Mouse (Mus musculus): ENCODE measurements around the gene Mtcl1. TPM values are rescaled to one million over a fixed set of nuclear protein-coding genes. Genes with fewer than 3 reads are reported as not detected.

The Mtcl1 gene
- polyA plus RNA-seq, 1 experiment from 2014 or later = 7.6 TPM

DNA sequence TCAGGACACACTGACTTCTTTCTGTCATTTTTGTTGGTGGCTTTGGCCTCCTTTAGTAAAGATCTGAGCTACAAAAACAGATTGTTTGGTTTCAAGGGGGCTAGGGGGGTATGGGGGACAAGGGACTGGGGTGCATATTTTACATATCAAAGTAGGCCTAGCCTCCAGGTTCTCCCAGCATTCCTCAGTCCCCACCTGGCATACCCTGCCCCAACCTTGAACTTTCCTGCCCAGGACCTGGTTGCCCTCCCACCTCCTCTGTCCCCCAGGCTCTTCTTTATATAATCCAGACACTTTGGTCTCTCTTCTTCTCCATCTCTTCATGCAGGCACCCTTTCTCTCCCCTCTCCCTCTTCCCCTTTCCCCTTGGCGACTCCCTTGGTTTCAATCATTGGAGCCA, 23.7 kb upstream of the Mtcl1 start:
- H3K27me3 ChIP-seq (ENCODE audit: low read depth, poor library complexity, severe bottlenecking) = peaks cover 2% of the 10 kb centered on the region
- DNase-seq (ENCODE audit: low spot score) = no peak
- no peaks in the 10 kb centered on the region for H3K9me3 ChIP-seq (replicated peaks)
- 87% methylated on average over 1 of the region's 1 CpGs for WGBS
- H3K4me3 ChIP-seq = no peak overlapping the region
- peaks cover 29% of the 10 kb centered on the region for H3K4me1 ChIP-seq
- no peak overlapping the region for H3K27ac ChIP-seq
- H3K36me3 ChIP-seq = no peaks in the 10 kb centered on the region

DNA sequence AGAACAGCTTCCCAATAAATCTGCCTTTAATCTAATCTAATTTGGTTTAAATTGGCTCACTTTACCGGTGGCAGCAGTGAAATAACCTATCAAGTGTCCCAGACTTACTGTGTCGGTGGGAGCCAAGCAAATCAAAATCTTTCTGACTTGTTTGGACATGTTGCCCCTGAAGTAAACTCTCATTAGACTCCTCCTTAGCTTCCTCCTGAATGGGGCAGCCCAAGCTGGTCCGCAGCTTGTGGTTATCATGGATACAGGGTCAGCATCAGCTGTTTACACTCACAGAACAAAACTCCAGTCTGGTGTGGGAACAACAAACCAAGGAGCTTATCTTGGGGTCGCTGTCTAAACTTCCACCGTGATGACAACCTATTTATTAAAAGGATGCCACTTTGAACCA, 22.2 kb upstream of the Mtcl1 start:
- no peak for DNase-seq (ENCODE audit: low spot score)
- peaks cover 29% of the 10 kb centered on the region for H3K4me1 ChIP-seq
- no peaks in the 10 kb centered on the region for H3K9me3 ChIP-seq (replicated peaks)
- H3K27ac ChIP-seq = peak overlapping the region; percentile 7; the same call in 1 of the 2 replicates
- 61% methylated on average over 5 of the region's 5 CpGs for WGBS
- no peaks in the 10 kb centered on the region for H3K36me3 ChIP-seq
- no peak overlapping the region for H3K4me3 ChIP-seq
- no peaks in the 10 kb centered on the region for H3K27me3 ChIP-seq (ENCODE audit: low read depth, poor library complexity, severe bottlenecking)

DNA sequence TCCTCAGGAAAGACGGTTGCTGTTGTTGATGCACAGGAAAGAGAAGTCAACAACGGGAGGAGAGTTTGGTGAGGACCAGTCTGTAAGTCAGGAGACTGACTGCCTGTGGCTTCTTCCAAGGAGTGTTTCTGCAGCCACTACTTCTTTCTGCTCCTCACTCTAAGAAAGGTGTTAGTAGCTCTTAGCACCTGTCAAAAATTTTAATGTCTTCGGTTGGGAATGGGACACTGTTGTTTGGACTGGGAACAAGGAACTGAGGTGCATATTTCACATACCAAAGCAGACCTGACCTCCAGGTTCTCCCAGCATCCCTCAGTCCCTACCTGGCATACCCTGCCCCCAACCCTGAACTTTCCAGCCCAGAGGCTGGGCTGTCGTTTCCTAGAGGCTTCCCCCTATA, 21.7 kb upstream of the Mtcl1 start:
- H3K9me3 ChIP-seq (replicated peaks) = no peaks in the 10 kb centered on the region
- no peak overlapping the region for H3K27ac ChIP-seq
- 79% methylated on average over 4 of the region's 4 CpGs for WGBS
- H3K4me3 ChIP-seq = no peak overlapping the region
- no peaks in the 10 kb centered on the region for H3K27me3 ChIP-seq (ENCODE audit: low read depth, poor library complexity, severe bottlenecking)
- DNase-seq (ENCODE audit: low spot score) = no peak
- no peaks in the 10 kb centered on the region for H3K36me3 ChIP-seq
- H3K4me1 ChIP-seq = peaks cover 29% of the 10 kb centered on the region

GRCm38 (mm10) chr17:66470020-66470419, 20.5 kb upstream of the Mtcl1 start:
- Histone ChIP-seq H3K9me3 (replicated peaks) (no peaks in the 10 kb centered on the region), H3K27me3 (ENCODE audit: low read depth, poor library complexity, severe bottlenecking) (no peaks in the 10 kb centered on the region), H3K27ac (no peak overlapping the region), H3K4me3 (no peak overlapping the region), H3K4me1 (peaks cover 29% of the 10 kb centered on the region), H3K36me3 (no peaks in the 10 kb centered on the region)
- 49% methylated on average over 8 of the region's 8 CpGs for WGBS
- DNase-seq (ENCODE audit: low spot score) = no peak

DNA sequence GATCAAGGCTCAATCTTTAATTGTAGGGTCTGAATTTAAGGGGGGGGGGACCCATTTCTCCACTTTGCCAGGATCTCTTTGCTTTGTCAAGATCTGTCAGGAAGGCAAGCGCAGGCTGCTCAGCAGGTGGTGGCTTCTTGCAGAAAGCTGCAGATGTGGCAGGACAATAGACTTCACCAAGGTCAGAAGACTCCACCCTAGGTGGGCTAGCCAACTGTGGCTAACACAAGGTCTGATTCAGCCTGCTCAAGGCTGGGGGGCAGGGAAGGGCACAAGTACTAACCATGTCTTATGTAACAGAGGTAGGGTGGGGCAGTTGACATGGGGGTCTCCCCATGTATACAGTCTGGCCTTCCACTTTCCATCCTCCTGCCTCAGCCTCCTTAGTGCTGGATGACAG, 7.7 kb upstream of the Mtcl1 start:
- DNase-seq (ENCODE audit: low spot score) = no peak
- peaks cover 7% of the 10 kb centered on the region; the same call in 1 of the 2 replicates for H3K4me1 ChIP-seq
- H3K27ac ChIP-seq = no peak overlapping the region
- H3K27me3 ChIP-seq (ENCODE audit: low read depth, poor library complexity, severe bottlenecking) = peaks cover 6% of the 10 kb centered on the region; the same call in 1 of the 2 replicates
- H3K36me3 ChIP-seq = no peaks in the 10 kb centered on the region
- no peak overlapping the region for H3K4me3 ChIP-seq
- WGBS = 94% methylated on average over 1 of the region's 1 CpGs
- no peaks in the 10 kb centered on the region for H3K9me3 ChIP-seq (replicated peaks)

- H3K27me3 ChIP-seq (ENCODE audit: low read depth, poor library complexity, severe bottlenecking) = peaks cover 51% of the 10 kb centered on the region
- no peaks in the 10 kb centered on the region for H3K9me3 ChIP-seq (replicated peaks)
- DNase-seq (ENCODE audit: low spot score) = peak; percentile 93
- peaks cover 48% of the 10 kb centered on the region for H3K4me1 ChIP-seq
- no peak overlapping the region for H3K27ac ChIP-seq
- 0 out of 2 replicates have a peak overlapping the region, but pooled peaks have one; percentile 86 for H3K4me3 ChIP-seq
- H3K36me3 ChIP-seq = no peaks in the 10 kb centered on the region
- WGBS = 2% methylated on average over 11 of the region's 11 CpGs
Observed at GRCm38 (mm10) chr17:66451143-66451542, 1.6 kb upstream of the Mtcl1 start.

GRCm38 (mm10) chr17:66450526-66451070, 1.0 kb upstream of the Mtcl1 start:
- WGBS = 3% methylated on average over 18 of the region's 18 CpGs
- Histone ChIP-seq H3K9me3 (replicated peaks) (no peaks in the 10 kb centered on the region), H3K4me1 (peaks cover 53% of the 10 kb centered on the region), H3K4me3 (peak overlapping the region; percentile 86), H3K36me3 (no peaks in the 10 kb centered on the region), H3K27ac (peak overlapping the region; percentile 89), H3K27me3 (ENCODE audit: low read depth, poor library complexity, severe bottlenecking) (peaks cover 52% of the 10 kb centered on the region)
- peak; percentile 42 for DNase-seq (ENCODE audit: low spot score)

DNA sequence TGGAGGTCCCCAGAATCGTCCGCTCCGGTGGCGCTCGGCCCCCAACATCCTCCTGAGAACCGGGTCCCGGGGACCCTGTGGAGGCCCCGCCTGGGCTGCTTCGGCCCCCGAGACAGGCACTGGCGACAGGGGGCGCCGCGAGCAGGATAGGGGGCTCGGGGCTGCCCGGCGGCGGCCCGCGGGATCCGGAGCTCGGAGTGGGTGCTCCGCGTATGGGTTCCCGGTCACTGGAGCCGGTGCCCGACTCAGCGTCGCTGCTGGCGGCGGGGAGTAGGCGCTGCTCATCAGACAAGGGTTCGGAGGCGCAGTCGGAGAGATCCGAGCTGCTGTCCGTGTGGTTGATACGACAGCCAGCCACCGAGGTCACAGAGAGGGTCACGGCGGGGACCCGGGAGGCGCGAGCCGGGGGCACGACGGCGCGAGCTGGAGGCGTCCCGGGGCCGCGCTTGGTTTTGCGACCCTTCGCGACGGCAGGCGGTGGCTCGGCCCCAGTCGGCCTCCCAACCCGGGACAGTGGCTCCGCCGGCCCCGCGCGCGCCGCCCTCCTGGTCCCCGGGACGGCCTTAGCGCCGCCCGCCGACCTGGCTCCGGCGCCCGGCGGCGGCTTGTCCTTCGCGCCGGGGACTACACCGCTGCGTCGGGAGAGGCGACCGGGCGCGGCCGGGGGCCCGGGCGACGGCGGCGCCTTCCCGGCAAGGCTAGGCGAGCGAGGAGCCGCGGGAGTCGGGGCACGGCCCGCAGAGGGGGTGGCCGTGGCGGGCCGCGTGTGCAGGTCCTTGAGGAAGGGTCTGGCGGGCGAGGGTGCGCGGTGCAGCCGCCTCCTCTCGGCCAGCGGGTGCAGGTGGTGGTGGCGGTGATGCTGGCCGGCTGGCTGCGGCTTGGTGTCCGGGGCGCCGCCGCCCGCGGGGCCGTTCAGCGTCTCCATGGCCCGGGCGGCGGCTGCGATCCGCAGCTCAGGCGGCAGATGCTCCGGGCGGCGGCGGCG, 837 bp downstream of the Mtcl1 start:
- Histone ChIP-seq H3K36me3 (no peaks in the 10 kb centered on the region), H3K9me3 (replicated peaks) (no peaks in the 10 kb centered on the region), H3K4me1 (peaks cover 58% of the 10 kb centered on the region), H3K27ac (peak overlapping the region; percentile 89), H3K27me3 (ENCODE audit: low read depth, poor library complexity, severe bottlenecking) (peaks cover 52% of the 10 kb centered on the region), H3K4me3 (peak overlapping the region; percentile 86)
- peak; percentile 72 for DNase-seq (ENCODE audit: low spot score)
- under 1% methylated on average over 127 of the region's 136 CpGs for WGBS

DNA sequence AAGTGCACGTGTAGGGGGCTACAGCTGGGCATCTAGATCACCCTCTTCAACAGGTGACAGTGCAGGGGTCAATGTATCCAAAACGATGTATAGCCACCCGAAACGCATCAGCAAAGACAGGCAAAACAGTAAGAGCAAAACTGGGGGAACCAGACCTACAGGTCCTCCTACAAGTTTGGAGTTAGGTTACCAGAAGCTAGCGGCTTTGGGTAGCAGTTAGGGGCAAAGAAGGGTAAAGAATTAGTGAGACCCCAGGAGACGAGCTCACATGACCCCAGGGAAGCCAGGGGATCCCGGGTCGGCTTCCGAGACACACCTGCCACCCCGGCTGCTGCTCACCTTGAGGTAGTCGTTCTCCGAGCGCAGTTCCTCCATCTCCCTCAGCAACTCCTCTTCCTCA, 1.6 kb downstream of the Mtcl1 start:
- DNase-seq (ENCODE audit: low spot score) = no peak
- no peaks in the 10 kb centered on the region for H3K9me3 ChIP-seq (replicated peaks)
- H3K27me3 ChIP-seq (ENCODE audit: low read depth, poor library complexity, severe bottlenecking) = peaks cover 52% of the 10 kb centered on the region
- peak overlapping the region; percentile 89 for H3K27ac ChIP-seq
- H3K4me3 ChIP-seq = peak overlapping the region; percentile 86
- no peaks in the 10 kb centered on the region for H3K36me3 ChIP-seq
- H3K4me1 ChIP-seq = peaks cover 57% of the 10 kb centered on the region
- WGBS = 1% methylated on average over 13 of the region's 13 CpGs

GRCm38 (mm10) chr17:66447007-66447312, 2.6 kb downstream of the Mtcl1 start:
- Histone ChIP-seq H3K36me3 (no peaks in the 10 kb centered on the region), H3K4me3 (peak overlapping the region; percentile 86), H3K4me1 (peaks cover 55% of the 10 kb centered on the region), H3K27me3 (ENCODE audit: low read depth, poor library complexity, severe bottlenecking) (peaks cover 43% of the 10 kb centered on the region), H3K9me3 (replicated peaks) (no peaks in the 10 kb centered on the region), H3K27ac (no peak overlapping the region)
- WGBS = 33% methylated on average over 7 of the region's 7 CpGs
- no peak for DNase-seq (ENCODE audit: low spot score)

GRCm38 (mm10) chr17:66446196-66447006, 3.1 kb downstream of the Mtcl1 start:
- peak overlapping the region; percentile 86 for H3K4me3 ChIP-seq

DNA sequence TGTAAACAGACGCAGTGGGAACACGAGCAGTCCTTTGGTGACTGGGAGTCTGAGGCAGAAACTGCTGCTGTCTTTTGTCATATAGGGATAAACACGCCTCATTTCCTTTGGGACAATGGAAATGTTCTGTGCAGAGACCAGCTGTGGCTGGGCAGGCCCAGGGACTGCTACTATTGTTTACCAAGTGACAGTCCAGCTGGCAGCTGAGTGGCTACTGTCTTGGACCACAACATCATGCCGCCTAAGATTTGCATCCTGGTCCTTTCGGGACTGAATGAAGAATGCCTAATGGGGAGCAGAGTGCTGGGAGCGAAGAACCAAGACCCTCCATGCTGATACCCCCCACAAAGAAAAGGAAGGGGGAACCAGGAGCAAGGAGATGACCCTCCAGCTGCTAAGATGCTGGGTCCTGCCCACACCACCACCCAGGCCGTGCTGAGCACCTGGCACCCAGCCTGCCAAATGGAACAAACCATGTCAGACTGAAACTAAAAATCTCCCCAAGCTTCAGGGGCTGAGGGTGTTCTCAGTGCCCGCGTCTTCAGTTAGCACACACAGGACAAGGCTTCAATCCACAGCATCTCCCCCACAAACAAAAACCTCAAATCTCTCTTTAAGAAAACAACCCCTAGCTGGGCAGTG, 5.4 kb downstream of the Mtcl1 start:
- Histone ChIP-seq H3K27me3 (ENCODE audit: low read depth, poor library complexity, severe bottlenecking) (peaks cover 25% of the 10 kb centered on the region), H3K27ac (no peak overlapping the region; the same call in 1 of the 2 replicates), H3K4me3 (no peak overlapping the region), H3K36me3 (no peaks in the 10 kb centered on the region), H3K9me3 (replicated peaks) (no peaks in the 10 kb centered on the region), H3K4me1 (peaks cover 56% of the 10 kb centered on the region)
- 76% methylated on average over 9 of the region's 9 CpGs for WGBS
- no peak for DNase-seq (ENCODE audit: low spot score)

More at GRCm38 (mm10) chr17:66446196-66447006, 3.1 kb downstream of the Mtcl1 start:
- no peak for DNase-seq (ENCODE audit: low spot score)
- no peak overlapping the region for H3K27ac ChIP-seq
- H3K27me3 ChIP-seq (ENCODE audit: low read depth, poor library complexity, severe bottlenecking) = peaks cover 38% of the 10 kb centered on the region
- H3K9me3 ChIP-seq (replicated peaks) = no peaks in the 10 kb centered on the region
- 39% methylated on average over 7 of the region's 7 CpGs for WGBS
- H3K4me1 ChIP-seq = peaks cover 56% of the 10 kb centered on the region
- H3K36me3 ChIP-seq = no peaks in the 10 kb centered on the region

Measured in limb, embryonic 10.5 days (tissue).